Mouse (Mus musculus) NIH3T3 (cell line): ENCODE measurements around the gene Ubtd2.
A peak's percentile ranks its signal among the peaks of the same experiment; 100 is the strongest.

Source experiments
- DNase-seq: peaks from one replicate; pipeline ENCODE4 v3.0.0-alpha.2; 2012; ENCODE audit warnings: low read depth

Ubtd2 gene

DNA sequence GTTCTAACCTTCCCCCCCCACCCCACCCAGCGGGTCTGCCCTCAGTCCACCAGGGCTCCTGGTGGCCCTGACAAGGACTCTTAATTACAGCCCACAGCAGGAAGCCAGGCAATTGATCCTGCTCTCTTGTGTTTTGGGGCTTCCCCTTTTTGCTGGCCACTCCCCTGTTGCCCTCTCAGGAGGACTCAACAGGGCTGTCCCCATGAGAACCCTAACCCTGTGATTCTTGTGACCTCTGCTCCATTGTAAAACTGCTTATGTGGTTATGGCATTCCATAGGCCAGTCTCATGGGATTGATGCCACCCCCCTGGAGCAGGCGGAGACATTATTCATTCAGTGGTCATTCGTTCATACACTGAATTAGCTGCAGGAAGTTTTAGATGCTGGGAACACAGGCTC lies 108.5 kb downstream of the Ubtd2 start:
- DNase-seq: peak; percentile 42

DNA sequence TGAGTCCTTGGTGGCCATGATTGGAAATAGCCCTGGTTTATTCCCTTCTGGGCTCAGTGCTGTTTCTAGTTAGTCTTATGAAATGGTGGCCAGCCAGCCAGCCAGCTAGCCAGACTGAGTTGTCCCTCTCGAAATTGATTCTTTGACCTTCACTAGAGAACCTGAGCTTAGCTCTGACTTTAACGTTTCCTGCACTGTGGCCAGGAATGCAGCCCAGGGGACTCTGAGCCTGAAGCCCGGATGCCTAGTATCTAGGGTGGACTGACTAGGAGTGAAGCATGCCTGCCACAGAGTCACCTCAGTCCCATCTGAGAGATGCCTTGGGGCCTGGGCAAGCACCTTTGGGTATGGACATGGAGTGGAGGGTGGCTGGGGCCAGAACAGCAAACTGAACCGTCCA lies 109.5 kb downstream of the Ubtd2 start:
- peak; percentile 30 for DNase-seq

DNA sequence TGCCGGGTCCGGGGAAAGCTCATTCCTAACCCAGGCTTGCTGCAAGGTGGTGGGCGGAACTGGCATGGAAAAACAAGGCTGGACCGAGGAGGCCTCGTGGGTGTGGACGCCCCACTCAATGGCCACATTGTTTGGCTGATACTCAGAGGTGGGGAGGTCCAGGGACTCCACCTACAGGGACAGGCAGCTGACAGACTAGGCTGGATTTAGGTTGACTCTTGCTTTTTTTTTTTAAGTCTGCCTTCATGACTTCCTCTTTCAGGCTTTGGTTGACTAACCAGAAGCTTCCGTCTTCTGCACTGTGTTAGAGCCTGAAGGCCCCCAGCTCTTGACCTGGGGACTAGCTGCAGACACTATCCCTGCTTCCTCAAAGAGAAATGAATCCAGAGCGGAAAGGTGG lies 109.9 kb downstream of the Ubtd2 start:
- peak; percentile 73 for DNase-seq

DNA sequence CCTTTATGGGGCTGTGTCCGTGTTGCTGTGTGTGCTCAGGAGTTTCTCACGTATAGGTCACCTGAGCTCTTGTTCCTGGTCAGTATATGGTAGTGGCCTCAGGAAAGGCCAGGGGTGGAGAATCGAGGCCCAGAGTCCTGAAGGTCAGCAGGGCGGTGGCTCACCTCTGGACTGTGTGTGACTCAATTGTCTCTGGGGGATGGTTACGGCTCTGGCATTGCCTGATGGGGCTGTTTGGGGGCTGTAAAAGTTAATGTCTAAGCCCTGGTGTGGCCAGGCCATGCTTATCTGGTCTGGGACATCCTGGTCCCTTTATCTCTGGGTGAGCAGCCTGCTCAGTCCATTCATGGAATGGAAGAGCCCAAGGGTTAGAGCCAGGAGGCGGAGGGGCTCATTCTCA lies 111.0 kb downstream of the Ubtd2 start:
- no peak for DNase-seq
